Mouse (Mus musculus) heart, embryonic 11.5 days (tissue): ENCODE data around the gene Rbpjl. TPM values are rescaled to one million over a fixed set of nuclear protein-coding genes. Genes with fewer than 3 reads are reported as not detected.

ENCODE experiments used
- ATAC-seq: fragments of 200-750 bp; cut with Nextera tagmentation; replicated peaks from 2 replicates; pipeline ENCODE4 v1.8.0; 2017; ENCODE audit warnings: moderate library complexity; ENCODE audit not compliant: insufficient number of reproducible peaks, low FRiP score, low TSS enrichment
- H3K27ac ChIP-seq: fragments of 300-500 bp; sonication (generic); 2 replicates; pipeline ENCODE4 v1.5.1; 2014; ENCODE audit warnings: mild to moderate bottlenecking, low read depth, low read length
- H3K27me3 ChIP-seq: fragments of 300-500 bp; sonication (generic); 2 replicates; pipeline ENCODE4 v1.6.1; 2014; ENCODE audit warnings: mild to moderate bottlenecking, low read length, mixed read lengths; ENCODE audit not compliant: control insufficient read depth, insufficient read depth
- H3K36me3 ChIP-seq: fragments of 300-500 bp; sonication (generic); 2 replicates; pipeline ENCODE4 v1.6.1; 2014; ENCODE audit warnings: mild to moderate bottlenecking, low read length, moderate library complexity, mixed read lengths; ENCODE audit not compliant: control insufficient read depth, insufficient read depth
- H3K4me1 ChIP-seq: fragments of 300-500 bp; sonication (generic); 2 replicates; pipeline ENCODE4 v1.6.1; 2014; ENCODE audit warnings: low read length; ENCODE audit not compliant: control insufficient read depth, insufficient read depth
- H3K4me2 ChIP-seq: fragments of 300-500 bp; sonication (generic); 2 replicates; pipeline ENCODE4 v1.6.1; 2014; ENCODE audit warnings: mild to moderate bottlenecking, moderate library complexity
- H3K4me3 ChIP-seq: fragments of 300-500 bp; sonication (generic); 2 replicates; pipeline ENCODE4 v1.5.1; 2014; ENCODE audit warnings: low read depth, low read length
- H3K9ac ChIP-seq: fragments of 300-500 bp; sonication (generic); 2 replicates; pipeline ENCODE4 v1.6.1; 2014; ENCODE audit warnings: mild to moderate bottlenecking, low read depth, low read length, moderate library complexity
- H3K9me3 ChIP-seq: fragments of 300-500 bp; sonication (generic); replicated peaks from 2 replicates; pipeline ENCODE4 v1.6.1; 2016; ENCODE audit warnings: low read length; ENCODE audit not compliant: control insufficient read depth
- WGBS: fragments of 180-500 bp; shearing (Covaris S2); extraction: QIAGEN DNeasy Blood & Tissue Kit; methylation state at CpG from one replicate; pipeline ENCODE4 v1.1.7; 2014; ENCODE audit not compliant: insufficient replicate concordance; 5-methylcytosine and 5-hydroxymethylcytosine counted together
- polyA plus RNA-seq: library from polyadenylated mRNA; unstranded; fragments of >200 nt; fragmentation: Nextera tagmentation; extraction: Ambion mirVana; gene quantifications from 2 replicates; pipeline ENCODE4 v1.2.1, GENCODE M21; 2014

Gene Rbpjl
- polyA plus RNA-seq, 1 experiment from 2014 or later: 0.19 TPM

- no peaks in the 10 kb centered on the region for H3K4me1 ChIP-seq
- WGBS: 19% methylated on average over 18 of the region's 18 CpGs
- peaks cover 35% of the 10 kb centered on the region for H3K27me3 ChIP-seq
- no peak overlapping the region for H3K4me2 ChIP-seq
- ATAC-seq: peak; percentile 61; the same call in 1 of the 2 replicates
- H3K9ac ChIP-seq: no peak overlapping the region
- H3K4me3 ChIP-seq: no peak overlapping the region
- no peak overlapping the region for H3K27ac ChIP-seq
- H3K36me3 ChIP-seq: no peaks in the 10 kb centered on the region
- H3K9me3 ChIP-seq: no peaks in the 10 kb centered on the region
Observed at GRCm38 (mm10) chr2:164385927-164386763, 16.8 kb upstream of the Rbpjl start.

- H3K27me3 ChIP-seq: peaks cover 37% of the 10 kb centered on the region
- 10% methylated on average over 8 of the region's 8 CpGs for WGBS
- H3K4me3 ChIP-seq: no peak overlapping the region
- H3K36me3 ChIP-seq: no peaks in the 10 kb centered on the region
- H3K27ac ChIP-seq: no peak overlapping the region
- H3K9ac ChIP-seq: no peak overlapping the region
- ATAC-seq: no peak
- no peaks in the 10 kb centered on the region for H3K9me3 ChIP-seq
- no peak overlapping the region for H3K4me2 ChIP-seq
- H3K4me1 ChIP-seq: no peaks in the 10 kb centered on the region
Observed at GRCm38 (mm10) chr2:164386953-164387352, 16.0 kb upstream of the Rbpjl start.

- peak within 1 kb of the TSS; percentile 65 for H3K9ac ChIP-seq
- no peaks in the 10 kb centered on the region for H3K36me3 ChIP-seq
- no peak for ATAC-seq
- no peaks in the 10 kb centered on the region for H3K4me1 ChIP-seq
- peaks cover 43% of the 10 kb centered on the region for H3K27me3 ChIP-seq
- peak within 1 kb of the TSS; percentile 74 for H3K4me2 ChIP-seq
- H3K27ac ChIP-seq: peak within 1 kb of the TSS; percentile 35; the same call in 1 of the 2 replicates
- H3K9me3 ChIP-seq: no peaks in the 10 kb centered on the region
- WGBS: 2% methylated on average over 17 of the region's 17 CpGs
- peak within 1 kb of the TSS; percentile 47 for H3K4me3 ChIP-seq
Observed at GRCm38 (mm10) chr2:164389020-164389419, 13.9 kb upstream of the Rbpjl start, which contains the start of gene Slpi. Slpi (minus strand) TSS chr2:164389095.

- Histone ChIP-seq H3K4me3 (peak overlapping the region; percentile 47), H3K4me2 (peak overlapping the region; percentile 74), H3K27me3 (peaks cover 43% of the 10 kb centered on the region), H3K27ac (peak overlapping the region; percentile 35; the same call in 1 of the 2 replicates), H3K4me1 (no peaks in the 10 kb centered on the region), H3K9ac (peak overlapping the region; percentile 65), H3K9me3 (no peaks in the 10 kb centered on the region), H3K36me3 (no peaks in the 10 kb centered on the region)
- no peak for ATAC-seq
- under 1% methylated on average over 30 of the region's 30 CpGs for WGBS
Observed at GRCm38 (mm10) chr2:164389499-164389898, 13.4 kb upstream of the Rbpjl start.

GRCm38 (mm10) chr2:164393126-164393525 lies 9.8 kb upstream of the Rbpjl start:
- no peaks in the 10 kb centered on the region for H3K4me1 ChIP-seq
- H3K27ac ChIP-seq: no peak overlapping the region
- H3K27me3 ChIP-seq: peaks cover 39% of the 10 kb centered on the region
- no peak for ATAC-seq
- H3K4me2 ChIP-seq: no peak overlapping the region
- no peaks in the 10 kb centered on the region for H3K36me3 ChIP-seq
- 65% methylated on average over 29 of the region's 29 CpGs for WGBS
- no peak overlapping the region for H3K9ac ChIP-seq
- 0 out of 2 replicates have a peak, but pooled peaks cover 3% of the 10 kb centered on the region for H3K9me3 ChIP-seq
- no peak overlapping the region for H3K4me3 ChIP-seq

- Histone ChIP-seq H3K4me2 (no peak overlapping the region), H3K36me3 (no peaks in the 10 kb centered on the region), H3K4me3 (no peak overlapping the region), H3K9ac (no peak overlapping the region), H3K27me3 (peaks cover 40% of the 10 kb centered on the region), H3K4me1 (0 out of 2 replicates have a peak, but pooled peaks cover 5% of the 10 kb centered on the region), H3K9me3 (0 out of 2 replicates have a peak, but pooled peaks cover 3% of the 10 kb centered on the region), H3K27ac (no peak overlapping the region)
- WGBS: 86% methylated on average over 7 of the region's 7 CpGs
- ATAC-seq: no peak
Observed at GRCm38 (mm10) chr2:164396076-164396475, 6.9 kb upstream of the Rbpjl start.

- Histone ChIP-seq H3K27me3 (peaks cover 45% of the 10 kb centered on the region), H3K36me3 (no peaks in the 10 kb centered on the region), H3K4me2 (no peak overlapping the region), H3K9me3 (0 out of 2 replicates have a peak, but pooled peaks cover 3% of the 10 kb centered on the region), H3K4me3 (no peak overlapping the region), H3K27ac (no peak overlapping the region), H3K9ac (no peak overlapping the region), H3K4me1 (0 out of 2 replicates have a peak, but pooled peaks cover 5% of the 10 kb centered on the region)
- no peak for ATAC-seq
- 64% methylated on average over 12 of the region's 12 CpGs for WGBS
Observed at GRCm38 (mm10) chr2:164396911-164397310, 6.0 kb upstream of the Rbpjl start.

- no peak for ATAC-seq
- Histone ChIP-seq H3K9me3 (no peaks in the 10 kb centered on the region), H3K27ac (no peak overlapping the region), H3K27me3 (peaks cover 98% of the 10 kb centered on the region), H3K4me1 (peaks cover 15% of the 10 kb centered on the region), H3K4me2 (peak overlapping the region; percentile 69; the same call in 1 of the 2 replicates), H3K36me3 (no peaks in the 10 kb centered on the region), H3K9ac (no peak overlapping the region), H3K4me3 (peak overlapping the region; percentile 34; the same call in 1 of the 2 replicates)
- 10% methylated on average over 14 of the region's 14 CpGs for WGBS
Observed at GRCm38 (mm10) chr2:164403396-164404081, 598 bp downstream of the Rbpjl start.
